Mouse (Mus musculus): Measurements from ENCODE around the gene Slc5a5. TPM values are rescaled to one million over a fixed set of nuclear protein-coding genes. Genes with fewer than 3 reads are reported as not detected.
"Not testable (repeated sequence)": the region's sequence is repeated elsewhere in the genome, so short reads cannot be mapped to it uniquely, and the experiment has no call there.

Gene Slc5a5
- polyA plus RNA-seq, 1 experiment from 2014 or later: 0.09 TPM

GRCm38 (mm10) chr8:70899226-70899625 is 6.7 kb upstream of the Slc5a5 start:
- no peaks in the 10 kb centered on the region for H3K27me3 ChIP-seq (ENCODE audit: control insufficient read depth, insufficient read depth, low read length)
- no peak overlapping the region for H3K4me3 ChIP-seq (ENCODE audit: low read depth, low read length)
- H3K4me2 ChIP-seq (ENCODE audit: low read depth, severe bottlenecking): no peak overlapping the region
- WGBS: 84% methylated on average over 2 of the region's 2 CpGs
- DNase-seq (ENCODE audit: low spot score): no peak
- H3K9ac ChIP-seq (ENCODE audit: low read length): no peak overlapping the region
- H3K36me3 ChIP-seq (ENCODE audit: control insufficient read depth, insufficient read depth, low read length): peaks cover 12% of the 10 kb centered on the region
- ATAC-seq (ENCODE audit: insufficient number of reproducible peaks, low FRiP score, low TSS enrichment, low read depth): no peak
- no peak overlapping the region for H3K27ac ChIP-seq (replicated peaks; ENCODE audit: low read depth, low read length)
- H3K4me1 ChIP-seq (ENCODE audit: control insufficient read depth, insufficient read depth, low read length): 0 out of 2 replicates have a peak, but pooled peaks cover 3% of the 10 kb centered on the region
- H3K9me3 ChIP-seq (ENCODE audit: control insufficient read depth, low read length): no peaks in the 10 kb centered on the region

- no peak for ATAC-seq (ENCODE audit: insufficient number of reproducible peaks, low FRiP score, low TSS enrichment, low read depth)
- Histone ChIP-seq H3K27me3 (ENCODE audit: control insufficient read depth, insufficient read depth, low read length) (no peaks in the 10 kb centered on the region; the same call in 1 of the 2 replicates), H3K9me3 (ENCODE audit: control insufficient read depth, low read length) (no peaks in the 10 kb centered on the region), H3K4me3 (ENCODE audit: low read depth, low read length) (no peak overlapping the region; the same call in 1 of the 2 replicates), H3K4me1 (ENCODE audit: control insufficient read depth, insufficient read depth, low read length) (0 out of 2 replicates have a peak, but pooled peaks cover 3% of the 10 kb centered on the region), H3K36me3 (ENCODE audit: control insufficient read depth, insufficient read depth, low read length) (peaks cover 12% of the 10 kb centered on the region), H3K4me2 (ENCODE audit: low read depth, severe bottlenecking) (no peak overlapping the region), H3K9ac (ENCODE audit: low read length) (no peak overlapping the region), H3K27ac (replicated peaks; ENCODE audit: low read depth, low read length) (no peak overlapping the region)
- WGBS: 37% methylated on average over 2 of the region's 2 CpGs
- no peak for DNase-seq (ENCODE audit: low spot score)
Observed at GRCm38 (mm10) chr8:70898661-70899198, 6.2 kb upstream of the Slc5a5 start.

DNA sequence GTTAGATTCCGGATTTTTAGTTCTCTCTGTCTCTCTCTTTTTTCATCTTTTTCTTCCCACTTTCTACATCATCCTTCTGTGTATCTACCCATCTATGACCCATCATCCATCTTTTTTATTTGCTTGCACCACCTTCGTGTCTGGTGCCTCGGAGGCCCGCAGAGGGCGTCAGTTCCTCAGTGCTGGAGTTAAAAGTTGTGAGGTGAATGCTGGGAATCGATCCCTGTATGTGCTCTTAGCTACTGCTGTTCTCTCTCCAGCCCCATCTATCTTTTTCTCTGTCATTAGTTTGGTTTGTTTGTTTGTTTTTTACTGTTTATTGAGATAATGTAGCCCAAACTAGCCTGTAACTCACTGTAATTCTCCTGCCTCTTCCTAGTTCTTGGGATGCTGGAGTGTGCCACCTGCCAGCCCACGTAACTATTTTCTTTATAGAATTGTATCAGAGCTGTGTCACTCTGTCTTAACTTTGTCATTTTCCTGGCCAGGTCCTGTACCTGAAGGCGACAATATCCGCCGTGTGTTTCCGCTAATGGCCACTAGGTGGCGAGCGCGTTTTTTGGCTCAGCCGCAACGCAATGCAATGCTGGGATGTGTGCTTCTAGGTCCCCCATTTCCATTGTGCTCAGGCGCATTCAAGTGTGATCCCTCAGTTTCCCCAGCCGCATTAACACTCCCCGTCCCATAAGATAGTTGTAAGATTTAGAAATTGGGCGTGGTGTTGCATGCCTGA is 5.3 kb upstream of the Slc5a5 start:
- H3K9me3 ChIP-seq (ENCODE audit: control insufficient read depth, low read length): no peaks in the 10 kb centered on the region
- DNase-seq (ENCODE audit: low spot score) (peak; percentile 92), ATAC-seq (ENCODE audit: insufficient number of reproducible peaks, low FRiP score, low TSS enrichment, low read depth) (peak; percentile 36)
- H3K9ac ChIP-seq (ENCODE audit: low read length): peak overlapping the region; percentile 73
- H3K4me1 ChIP-seq (ENCODE audit: control insufficient read depth, insufficient read depth, low read length): 0 out of 2 replicates have a peak, but pooled peaks cover 3% of the 10 kb centered on the region
- H3K4me2 ChIP-seq (ENCODE audit: low read depth, severe bottlenecking): peak overlapping the region; percentile 87
- peak overlapping the region; percentile 49 for H3K27ac ChIP-seq (replicated peaks; ENCODE audit: low read depth, low read length)
- under 1% methylated on average over 20 of the region's 20 CpGs for WGBS
- H3K27me3 ChIP-seq (ENCODE audit: control insufficient read depth, insufficient read depth, low read length): peaks cover 9% of the 10 kb centered on the region
- H3K36me3 ChIP-seq (ENCODE audit: control insufficient read depth, insufficient read depth, low read length): peaks cover 12% of the 10 kb centered on the region
- peak overlapping the region; percentile 79 for H3K4me3 ChIP-seq (ENCODE audit: low read depth, low read length)

DNA sequence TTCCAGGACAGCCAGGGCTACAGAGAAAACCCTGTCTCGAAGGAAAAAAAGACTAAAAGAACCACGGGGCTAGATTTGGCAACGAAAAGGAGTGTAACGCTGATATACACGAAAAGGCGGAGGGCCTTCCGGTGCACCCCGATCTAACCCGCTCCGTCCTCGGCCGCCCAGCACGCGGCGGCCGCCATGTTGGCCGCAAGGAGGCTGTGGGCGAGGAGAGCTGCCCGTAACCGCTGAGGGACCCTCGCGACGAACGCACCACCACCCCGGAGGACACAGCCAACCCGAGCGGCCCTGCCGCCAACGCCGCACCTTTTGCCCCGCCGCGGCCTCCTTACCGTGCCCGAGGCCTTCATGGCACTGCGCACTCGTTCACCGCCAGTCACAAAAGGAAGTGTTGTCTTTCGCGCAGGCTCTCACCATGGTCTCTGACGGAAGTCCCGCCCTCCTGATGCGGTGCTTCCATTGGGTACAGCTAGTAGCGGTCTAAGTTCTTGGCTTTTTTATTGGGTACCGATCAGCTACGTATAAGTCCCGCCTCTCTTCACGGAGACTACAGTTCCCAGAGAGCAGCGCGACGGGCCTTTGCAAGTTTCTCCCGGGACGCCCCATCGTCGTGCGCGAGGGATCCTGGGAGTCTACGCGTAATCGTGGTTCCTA is 4.6 kb upstream of the Slc5a5 start, which contains the start of gene Rpl18a:
TSS of gene Rpl18a (minus strand) at position 392 of the 660 bp plus-strand sequence.
- under 1% methylated on average over 60 of the region's 60 CpGs for WGBS

GRCm38 (mm10) chr8:70896316-70897020 is 3.9 kb upstream of the Slc5a5 start:
- peak overlapping the region; percentile 79 for H3K4me3 ChIP-seq (ENCODE audit: low read depth, low read length)
- no peaks in the 10 kb centered on the region for H3K9me3 ChIP-seq (ENCODE audit: control insufficient read depth, low read length)
- no peak for ATAC-seq (ENCODE audit: insufficient number of reproducible peaks, low FRiP score, low TSS enrichment, low read depth)
- peaks cover 12% of the 10 kb centered on the region for H3K36me3 ChIP-seq (ENCODE audit: control insufficient read depth, insufficient read depth, low read length)
- DNase-seq (ENCODE audit: low spot score): peak; percentile 40
- H3K4me1 ChIP-seq (ENCODE audit: control insufficient read depth, insufficient read depth, low read length): peaks cover 12% of the 10 kb centered on the region
- H3K27ac ChIP-seq (replicated peaks; ENCODE audit: low read depth, low read length): peak overlapping the region; percentile 30; the same call in 1 of the 2 replicates
- H3K9ac ChIP-seq (ENCODE audit: low read length): peak overlapping the region; percentile 89
- H3K4me2 ChIP-seq (ENCODE audit: low read depth, severe bottlenecking): peak overlapping the region; percentile 94
- WGBS: 4% methylated on average over 25 of the region's 25 CpGs
- H3K27me3 ChIP-seq (ENCODE audit: control insufficient read depth, insufficient read depth, low read length): peaks cover 22% of the 10 kb centered on the region

More for the DNA sequence above, 4.6 kb upstream of the Slc5a5 start, which contains the start of gene Rpl18a:
- Histone ChIP-seq H3K4me2 (ENCODE audit: low read depth, severe bottlenecking) (peak within 1 kb of the TSS; percentile 94), H3K36me3 (ENCODE audit: control insufficient read depth, insufficient read depth, low read length) (peaks cover 12% of the 10 kb centered on the region), H3K27me3 (ENCODE audit: control insufficient read depth, insufficient read depth, low read length) (peaks cover 15% of the 10 kb centered on the region), H3K4me1 (ENCODE audit: control insufficient read depth, insufficient read depth, low read length) (peaks cover 7% of the 10 kb centered on the region), H3K4me3 (ENCODE audit: low read depth, low read length) (peak within 1 kb of the TSS; percentile 79), H3K27ac (replicated peaks; ENCODE audit: low read depth, low read length) (peak within 1 kb of the TSS; percentile 49), H3K9ac (ENCODE audit: low read length) (peak within 1 kb of the TSS; percentile 89), H3K9me3 (ENCODE audit: control insufficient read depth, low read length) (no peaks in the 10 kb centered on the region)
- DNase-seq (ENCODE audit: low spot score) (peak; percentile 95), ATAC-seq (ENCODE audit: insufficient number of reproducible peaks, low FRiP score, low TSS enrichment, low read depth) (peak; percentile 96)

DNA sequence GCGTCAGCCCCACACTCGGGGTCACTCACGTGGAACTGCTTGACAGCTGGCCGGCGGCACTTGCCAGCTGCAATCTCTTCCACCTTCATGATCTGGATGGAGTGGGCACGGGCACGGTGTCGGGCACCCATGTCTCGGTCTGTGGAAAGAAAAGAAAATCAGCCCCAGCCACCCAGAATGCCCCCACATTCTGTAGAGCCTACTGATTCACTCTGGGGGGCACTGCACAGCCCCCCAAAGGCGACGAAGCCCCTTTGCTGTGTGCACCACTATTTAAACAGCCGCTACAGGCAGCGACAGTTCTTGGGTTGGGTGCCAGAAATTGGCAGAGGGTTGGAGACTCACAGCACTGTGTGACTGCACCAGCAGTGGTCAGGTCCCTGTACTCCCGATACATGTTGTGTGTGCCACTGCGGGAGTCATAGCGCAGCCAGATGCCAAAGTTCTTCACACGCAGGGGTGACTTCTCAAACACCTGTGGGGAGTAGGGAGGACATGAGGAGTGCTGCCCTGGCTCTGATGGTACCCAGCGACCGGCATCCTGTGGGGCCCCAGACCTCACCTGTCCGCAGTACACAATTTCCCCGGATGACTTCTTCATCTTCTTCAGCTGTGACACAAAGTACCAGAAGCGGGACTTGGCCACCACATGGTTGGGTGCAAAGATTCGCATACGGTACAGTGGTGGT is 3.2 kb upstream of the Slc5a5 start:
- not testable (repeated sequence) for ATAC-seq (ENCODE audit: insufficient number of reproducible peaks, low FRiP score, low TSS enrichment, low read depth); H3K9me3 ChIP-seq (ENCODE audit: control insufficient read depth, low read length); DNase-seq (ENCODE audit: low spot score); H3K27ac ChIP-seq (replicated peaks; ENCODE audit: low read depth, low read length)
- Histone ChIP-seq H3K4me3 (ENCODE audit: low read depth, low read length) (peak overlapping the region; percentile 79), H3K36me3 (ENCODE audit: control insufficient read depth, insufficient read depth, low read length) (peaks cover 12% of the 10 kb centered on the region), H3K27me3 (ENCODE audit: control insufficient read depth, insufficient read depth, low read length) (peaks cover 30% of the 10 kb centered on the region), H3K9ac (ENCODE audit: low read length) (peak overlapping the region; percentile 89), H3K4me1 (ENCODE audit: control insufficient read depth, insufficient read depth, low read length) (peaks cover 12% of the 10 kb centered on the region), H3K4me2 (ENCODE audit: low read depth, severe bottlenecking) (peak overlapping the region; percentile 94)
- 86% methylated on average over 21 of the region's 24 CpGs for WGBS

DNA sequence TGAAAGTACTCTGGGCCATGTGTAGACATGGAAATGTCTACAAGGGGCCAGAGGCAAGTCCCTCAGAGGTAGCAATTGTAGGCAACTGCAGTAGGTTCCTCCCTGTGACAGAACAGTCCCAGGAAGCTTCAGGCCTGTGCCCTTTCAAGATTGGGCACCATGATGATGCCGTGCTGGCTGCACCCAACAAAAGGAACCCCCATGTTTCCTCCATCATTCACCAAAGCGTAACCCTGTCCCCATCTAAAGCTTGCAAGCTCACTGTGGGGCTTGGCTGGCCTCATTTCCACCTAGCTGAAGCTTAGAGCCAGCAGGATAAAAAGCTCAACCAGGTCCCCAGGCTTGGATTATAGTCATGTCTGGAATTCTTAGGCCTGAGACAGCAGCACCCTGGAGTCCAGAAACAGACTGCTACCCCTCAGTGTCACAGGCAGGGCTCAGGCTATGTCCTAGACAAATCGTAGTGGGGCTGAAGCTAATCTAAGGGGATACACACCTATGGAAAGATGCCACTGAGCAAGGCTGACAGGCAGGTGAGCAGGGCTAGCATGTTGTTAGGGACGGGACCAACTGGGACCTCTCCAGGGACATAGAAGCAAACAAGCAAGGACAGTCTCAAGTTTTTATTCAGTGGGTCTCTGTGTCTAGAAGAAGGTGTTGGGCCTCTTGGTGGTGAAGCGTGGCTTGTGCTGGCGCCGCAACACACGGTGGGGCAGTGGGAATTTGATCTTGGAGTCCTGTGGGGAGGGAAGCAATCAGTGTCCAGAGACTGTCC is 2.4 kb upstream of the Slc5a5 start:
- no peaks in the 10 kb centered on the region for H3K9me3 ChIP-seq (ENCODE audit: control insufficient read depth, low read length)
- ATAC-seq (ENCODE audit: insufficient number of reproducible peaks, low FRiP score, low TSS enrichment, low read depth) (no peak), DNase-seq (ENCODE audit: low spot score) (no peak)
- H3K27me3 ChIP-seq (ENCODE audit: control insufficient read depth, insufficient read depth, low read length): peaks cover 34% of the 10 kb centered on the region
- peaks cover 12% of the 10 kb centered on the region for H3K4me1 ChIP-seq (ENCODE audit: control insufficient read depth, insufficient read depth, low read length)
- H3K9ac ChIP-seq (ENCODE audit: low read length): no peak overlapping the region
- no peak overlapping the region for H3K4me2 ChIP-seq (ENCODE audit: low read depth, severe bottlenecking)
- H3K36me3 ChIP-seq (ENCODE audit: control insufficient read depth, insufficient read depth, low read length): peaks cover 12% of the 10 kb centered on the region
- no peak overlapping the region for H3K4me3 ChIP-seq (ENCODE audit: low read depth, low read length)
- WGBS: 94% methylated on average over 8 of the region's 8 CpGs
- no peak overlapping the region for H3K27ac ChIP-seq (replicated peaks; ENCODE audit: low read depth, low read length)

Data from limb, embryonic 11.5 days (tissue).